Mouse (Mus musculus): ENCODE data around the gene Prkaa1. TPM values are rescaled to one million over a fixed set of nuclear protein-coding genes. Genes with fewer than 3 reads are reported as not detected.
A peak's percentile ranks its signal among the peaks of the same experiment; 100 is the strongest.
"Not testable (repeated sequence)": the region's sequence is repeated elsewhere in the genome, so short reads cannot be mapped to it uniquely, and the experiment has no call there.

Gene Prkaa1
- total RNA-seq, 1 experiment from 2014 or later: 42.2 TPM

GRCm38 (mm10) chr15:5129111-5129805, 14.4 kb upstream of the Prkaa1 start:
- DNase-seq: no peak

DNA sequence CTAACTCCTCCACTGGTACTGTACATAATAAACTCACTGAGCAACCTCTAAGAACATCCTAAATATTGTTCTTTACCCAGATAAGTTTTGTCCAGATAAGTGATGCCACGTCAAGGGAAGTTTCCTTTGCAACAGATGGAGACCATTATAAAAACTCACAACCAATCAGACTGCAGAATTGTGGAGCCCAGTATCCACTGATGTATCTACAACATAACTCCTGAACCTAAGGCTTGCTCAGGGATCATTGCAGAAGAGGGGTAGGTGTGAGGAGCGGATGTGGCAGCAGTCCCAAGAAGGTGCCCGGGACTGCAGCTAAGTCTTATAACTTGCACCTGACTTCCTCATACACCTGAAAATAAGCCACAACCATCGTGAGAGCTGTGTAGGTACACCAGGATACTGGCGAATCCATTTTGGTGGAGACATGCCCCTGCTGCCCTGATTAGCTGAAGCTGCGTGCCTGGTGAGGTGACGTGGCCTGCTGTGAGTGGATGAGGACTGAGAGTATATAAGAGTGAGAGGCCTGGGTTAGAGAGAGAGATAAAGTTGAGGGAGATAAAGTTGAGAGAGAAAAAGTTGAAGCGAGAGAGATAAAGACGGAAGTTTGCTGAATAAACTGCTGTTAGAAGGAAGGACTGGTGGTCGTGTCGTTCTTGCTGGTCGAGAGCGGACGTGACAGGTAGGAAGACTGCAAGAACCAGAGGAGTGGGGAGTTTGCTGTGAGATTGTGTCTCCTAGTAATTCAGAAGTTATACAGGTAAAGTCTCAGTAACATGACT, 12.6 kb upstream of the Prkaa1 start:
- not testable (repeated sequence) for DNase-seq

DNA sequence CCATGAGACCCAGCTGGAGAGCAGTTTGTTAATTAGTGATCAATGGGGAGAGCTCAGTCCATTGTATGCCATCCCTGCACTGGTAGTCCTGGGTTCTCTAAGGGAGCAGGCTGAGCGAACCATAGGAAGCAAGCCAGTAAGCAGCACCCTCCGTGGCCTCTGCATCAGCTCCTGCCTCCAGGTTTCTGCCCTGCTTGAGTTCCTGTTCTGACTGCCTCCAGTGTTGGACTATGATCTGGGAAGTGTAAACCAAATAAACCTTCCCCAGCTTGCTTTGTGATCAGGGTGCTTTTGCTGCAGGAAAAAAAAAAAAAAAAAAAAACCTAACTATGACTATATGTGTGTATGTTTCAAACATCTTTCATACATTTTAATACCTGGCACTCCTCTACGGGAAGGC, 10.4 kb upstream of the Prkaa1 start:
- DNase-seq: no peak

- no peak for DNase-seq
These were observed 9.5 kb upstream of the Prkaa1 start for GRCm38 (mm10) chr15:5134179-5134578.

DNA sequence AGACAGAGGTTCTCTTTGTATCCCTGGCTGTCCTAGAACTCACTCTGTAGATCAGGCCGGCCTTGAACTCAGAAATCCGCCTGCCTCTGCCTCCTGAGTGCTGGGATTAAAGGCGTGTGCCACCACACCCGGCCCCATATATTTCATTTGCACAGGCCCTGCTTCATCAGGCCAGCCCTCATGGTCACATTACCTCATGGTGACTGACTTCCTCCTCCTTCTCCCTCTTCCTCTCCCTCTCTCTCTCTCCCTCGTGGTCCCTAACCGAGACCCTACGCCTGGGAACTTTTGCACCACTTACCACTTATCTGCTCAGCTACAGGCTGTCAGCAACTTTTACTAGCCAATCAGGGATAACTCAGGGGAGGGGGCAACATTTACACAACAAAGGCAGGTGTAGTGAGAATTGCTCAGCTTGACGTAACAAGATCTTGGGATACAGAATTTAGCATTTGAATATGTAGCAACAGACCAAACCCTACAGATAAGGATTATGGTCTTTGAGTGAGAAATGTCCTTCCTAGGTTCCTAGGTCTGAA, 8.6 kb upstream of the Prkaa1 start:
- DNase-seq: no peak

GRCm38 (mm10) chr15:5138021-5138856, 5.4 kb upstream of the Prkaa1 start:
- DNase-seq: no peak

- DNase-seq: no peak
These were observed 4.3 kb upstream of the Prkaa1 start for GRCm38 (mm10) chr15:5139366-5139765.

- no peak for DNase-seq
These were observed 3.8 kb upstream of the Prkaa1 start for GRCm38 (mm10) chr15:5139863-5140262.

GRCm38 (mm10) chr15:5140357-5140756, 3.3 kb upstream of the Prkaa1 start:
- no peak for DNase-seq

- no peak for DNase-seq
These were observed 1.6 kb upstream of the Prkaa1 start for GRCm38 (mm10) chr15:5142047-5142446.

DNA sequence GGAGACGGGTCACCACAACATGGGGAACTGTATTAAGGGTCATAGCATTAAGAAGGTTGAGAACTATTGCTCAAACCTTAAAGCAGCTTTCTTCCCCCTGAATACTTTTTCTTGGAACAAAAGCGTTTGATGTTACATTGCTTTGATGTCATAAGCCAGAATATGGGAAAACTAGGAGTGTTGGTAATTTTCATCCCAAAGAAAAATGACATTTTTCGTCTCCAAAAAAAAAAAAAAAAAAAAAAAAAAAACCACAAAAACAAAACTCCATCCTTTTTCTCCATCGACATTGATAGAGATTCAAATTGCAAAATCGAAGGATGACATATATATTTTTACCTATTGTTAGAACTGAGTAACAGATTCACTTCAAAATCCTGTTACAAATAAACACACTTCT, 947 bp upstream of the Prkaa1 start:
- no peak for DNase-seq

- DNase-seq: peak; percentile 74
These were observed 539 bp downstream of the Prkaa1 start for GRCm38 (mm10) chr15:5144021-5144778.

GRCm38 (mm10) chr15:5145196-5145945, 1.7 kb downstream of the Prkaa1 start:
- DNase-seq: no peak

- no peak for DNase-seq
These were observed 5.5 kb downstream of the Prkaa1 start for GRCm38 (mm10) chr15:5149187-5149586.

GRCm38 (mm10) chr15:5152171-5152570, 8.5 kb downstream of the Prkaa1 start:
- no peak for DNase-seq

DNA sequence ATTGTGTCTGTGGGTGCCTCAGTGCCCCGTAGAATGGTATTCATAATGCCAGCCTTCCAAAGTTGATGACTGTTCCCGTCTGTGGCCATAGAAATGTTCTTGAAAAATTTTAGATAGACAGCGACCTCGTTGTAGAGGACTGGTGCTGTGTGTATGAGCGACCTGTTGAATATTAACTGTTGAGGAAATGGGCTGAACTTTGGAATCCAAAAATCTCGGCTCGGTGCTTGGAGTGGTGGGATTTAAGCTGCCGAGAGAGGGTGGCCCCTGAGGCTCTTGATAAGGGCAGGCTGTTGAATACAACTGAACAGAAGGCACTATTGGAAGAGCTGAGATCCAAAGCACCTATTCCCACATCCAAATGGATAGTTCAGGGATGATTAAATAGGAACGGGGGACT, 11.0 kb downstream of the Prkaa1 start:
- no peak for DNase-seq

GRCm38 (mm10) chr15:5155093-5155492, 11.4 kb downstream of the Prkaa1 start:
- DNase-seq: no peak

DNA sequence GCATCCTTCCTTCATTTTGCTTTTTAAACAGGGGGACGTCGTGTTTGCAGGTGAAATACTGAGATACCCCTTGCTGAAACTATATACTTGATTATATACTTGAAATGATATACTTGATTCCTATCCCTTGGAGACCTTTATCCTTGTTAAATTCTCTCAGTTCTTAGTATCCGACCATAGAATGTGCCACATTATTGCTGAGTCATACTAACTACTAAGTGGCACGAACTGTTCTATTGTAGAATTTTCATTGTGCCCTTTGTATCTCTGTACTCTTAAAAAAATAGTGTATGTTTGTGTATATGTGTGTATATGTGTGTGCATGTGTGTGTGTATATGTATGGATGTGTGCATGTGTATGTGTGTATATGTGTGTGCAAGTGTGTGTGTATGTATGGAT, 12.7 kb downstream of the Prkaa1 start:
- DNase-seq: no peak

- no peak for DNase-seq
These were observed 13.7 kb downstream of the Prkaa1 start for GRCm38 (mm10) chr15:5157386-5157785.

DNA sequence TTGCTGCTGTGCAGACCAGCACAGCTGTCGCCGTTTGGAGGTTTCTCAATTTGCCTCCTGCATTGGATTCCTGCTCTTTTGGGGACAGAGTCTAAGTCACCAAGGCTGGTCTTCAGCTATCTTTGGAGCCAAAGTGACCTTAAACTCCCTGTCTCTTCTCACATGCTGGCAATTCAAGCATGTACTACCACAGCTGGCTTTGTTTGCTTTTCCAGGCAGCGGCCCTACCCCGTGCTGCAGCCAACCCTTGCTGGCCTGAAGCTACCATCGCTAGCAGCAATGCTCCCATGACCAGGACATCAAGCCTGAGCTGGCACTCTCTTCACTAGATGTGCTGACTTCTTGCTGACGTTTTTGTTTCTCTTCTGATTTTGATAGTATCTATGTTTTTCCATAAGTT, 15.2 kb downstream of the Prkaa1 start:
- DNase-seq: peak; percentile 10

DNA sequence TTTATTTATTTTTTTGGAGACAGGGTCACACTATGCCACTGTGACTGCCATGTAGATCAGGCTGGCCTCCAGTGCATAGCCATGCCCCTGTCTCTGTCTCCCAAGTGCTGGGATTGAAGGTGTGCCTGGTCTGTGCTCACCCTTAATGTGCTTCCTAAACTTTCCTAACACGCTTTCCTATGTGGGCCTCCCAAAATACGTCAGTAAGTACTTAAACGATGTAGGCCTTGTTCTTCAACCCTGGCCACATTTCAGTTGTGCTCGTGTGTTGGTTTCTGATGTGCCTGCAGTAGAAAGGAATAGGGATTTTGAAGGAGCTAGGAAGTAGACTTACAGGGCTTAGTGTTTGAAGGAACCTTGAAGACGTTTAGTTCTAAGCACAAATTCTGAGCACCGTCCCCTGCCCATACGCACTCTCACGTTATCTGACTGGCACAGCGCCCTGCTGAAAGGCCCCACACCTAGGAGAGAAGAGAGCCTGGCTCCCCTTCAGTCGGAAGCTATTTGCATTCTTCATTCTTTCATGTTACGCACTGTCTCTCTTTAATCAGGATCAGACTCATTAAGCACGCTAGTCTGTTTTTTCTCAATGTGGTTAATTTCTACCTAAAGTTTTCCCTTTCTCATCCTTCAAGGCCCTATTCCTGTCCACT, 21.6 kb downstream of the Prkaa1 start:
- DNase-seq: no peak
